Mouse (Mus musculus): Measurements from ENCODE around the gene Med29. TPM values are rescaled to one million over a fixed set of nuclear protein-coding genes. Genes with fewer than 3 reads are reported as not detected.

Gene Med29
- polyA plus RNA-seq, 1 experiment from 2014 or later, result 54.3 TPM

DNA sequence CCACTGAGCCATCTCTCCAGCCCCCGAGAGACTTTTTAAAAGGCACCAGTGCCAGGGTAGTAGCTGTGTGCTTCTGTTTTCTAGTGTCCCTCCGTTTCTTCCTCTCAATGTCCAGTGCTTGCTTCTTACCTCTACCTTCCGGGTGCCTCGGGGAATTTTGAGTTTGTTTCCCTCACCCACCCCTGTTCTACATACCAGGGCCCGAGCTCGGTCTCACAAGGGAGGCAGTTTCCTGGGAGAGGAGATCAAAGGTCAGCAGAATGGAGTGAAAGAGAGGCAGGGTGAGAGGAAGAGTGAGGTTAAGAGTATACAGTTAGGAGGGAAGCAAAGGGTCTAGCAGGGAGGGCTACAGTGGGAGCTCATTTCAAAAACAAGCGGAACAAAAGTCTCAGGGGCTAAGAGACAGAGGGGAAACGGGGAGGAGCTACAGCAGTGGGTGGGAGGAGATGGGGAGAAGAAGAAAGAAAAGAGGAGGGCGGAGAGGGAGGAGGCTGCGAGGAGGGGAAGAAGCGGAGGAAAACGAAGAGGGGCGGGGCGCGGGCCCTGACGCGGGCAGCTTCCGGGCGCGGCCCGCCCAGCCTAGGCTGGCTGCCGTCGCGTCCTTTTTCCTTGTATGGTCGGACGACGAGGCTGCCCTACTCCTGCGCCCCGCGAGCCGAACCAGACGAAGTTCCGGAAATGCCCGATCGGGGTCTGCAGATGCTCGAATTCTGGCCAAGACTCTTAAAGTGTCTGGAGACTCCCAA is 17.2 kb downstream of the Med29 start:
- Histone ChIP-seq H3K9ac (ENCODE audit: low read depth, low read length) (peak overlapping the region; percentile 91), H3K4me2 (peak overlapping the region; percentile 96), H3K4me1 (ENCODE audit: control insufficient read depth, insufficient read depth, low read length) (peaks cover 45% of the 10 kb centered on the region), H3K9me3 (replicated peaks; ENCODE audit: control insufficient read depth, low read length) (no peaks in the 10 kb centered on the region), H3K4me3 (ENCODE audit: low read depth, low read length) (peak overlapping the region; percentile 44), H3K36me3 (ENCODE audit: control insufficient read depth, insufficient read depth, low read length) (no peaks in the 10 kb centered on the region), H3K27me3 (ENCODE audit: control insufficient read depth, insufficient read depth, low read length) (no peaks in the 10 kb centered on the region), H3K27ac (ENCODE audit: low read depth, low read length) (peak overlapping the region; percentile 99)
- ATAC-seq (replicated peaks; ENCODE audit: insufficient number of reproducible peaks, low FRiP score, low TSS enrichment), result peak; percentile 59
- under 1% methylated on average over 29 of the region's 36 CpGs for WGBS (ENCODE audit: insufficient replicate concordance)

DNA sequence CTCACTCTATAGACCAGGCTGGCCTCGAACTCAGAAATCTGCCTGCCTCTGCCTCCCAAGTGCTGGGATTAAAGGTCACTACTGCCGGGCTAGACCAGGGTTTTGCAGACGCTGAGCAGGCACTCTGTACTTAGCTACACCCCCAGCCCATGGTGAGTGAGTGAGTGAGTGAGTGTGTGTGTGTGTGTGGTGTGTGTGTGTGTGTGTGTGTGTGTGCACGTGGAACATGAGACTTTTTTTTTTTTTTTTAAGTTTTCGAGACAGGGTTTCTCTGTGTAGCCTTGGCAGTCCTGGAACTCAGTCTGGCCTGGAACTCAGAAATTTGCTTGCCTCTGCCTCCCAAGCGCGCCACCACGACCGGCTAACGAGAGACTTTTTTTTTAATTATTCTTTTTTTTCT is 17.9 kb downstream of the Med29 start:
- Histone ChIP-seq H3K4me3 (ENCODE audit: low read depth, low read length) (no peak overlapping the region; the same call in 1 of the 2 replicates), H3K4me1 (ENCODE audit: control insufficient read depth, insufficient read depth, low read length) (peaks cover 47% of the 10 kb centered on the region), H3K9me3 (replicated peaks; ENCODE audit: control insufficient read depth, low read length) (no peaks in the 10 kb centered on the region), H3K4me2 (peak overlapping the region; percentile 96), H3K9ac (ENCODE audit: low read depth, low read length) (peak overlapping the region; percentile 91), H3K36me3 (ENCODE audit: control insufficient read depth, insufficient read depth, low read length) (no peaks in the 10 kb centered on the region), H3K27me3 (ENCODE audit: control insufficient read depth, insufficient read depth, low read length) (no peaks in the 10 kb centered on the region), H3K27ac (ENCODE audit: low read depth, low read length) (peak overlapping the region; percentile 99; the same call in 1 of the 2 replicates)
- 76% methylated on average over 10 of the region's 10 CpGs for WGBS (ENCODE audit: insufficient replicate concordance)
- ATAC-seq (replicated peaks; ENCODE audit: insufficient number of reproducible peaks, low FRiP score, low TSS enrichment), result no peak

- peak overlapping the region; percentile 6; the same call in 1 of the 2 replicates for H3K4me3 ChIP-seq (ENCODE audit: low read depth, low read length)
- peak overlapping the region; percentile 54; the same call in 1 of the 2 replicates for H3K27ac ChIP-seq (ENCODE audit: low read depth, low read length)
- peaks cover 43% of the 10 kb centered on the region for H3K4me1 ChIP-seq (ENCODE audit: control insufficient read depth, insufficient read depth, low read length)
- H3K9me3 ChIP-seq (replicated peaks; ENCODE audit: control insufficient read depth, low read length), result no peaks in the 10 kb centered on the region
- H3K4me2 ChIP-seq, result no peak overlapping the region
- H3K27me3 ChIP-seq (ENCODE audit: control insufficient read depth, insufficient read depth, low read length), result no peaks in the 10 kb centered on the region
- H3K9ac ChIP-seq (ENCODE audit: low read depth, low read length), result no peak overlapping the region
- WGBS (ENCODE audit: insufficient replicate concordance), result 78% methylated on average over 7 of the region's 7 CpGs
- ATAC-seq (replicated peaks; ENCODE audit: insufficient number of reproducible peaks, low FRiP score, low TSS enrichment), result no peak
- 0 out of 2 replicates have a peak, but pooled peaks cover 4% of the 10 kb centered on the region for H3K36me3 ChIP-seq (ENCODE audit: control insufficient read depth, insufficient read depth, low read length)
Measured at GRCm38 (mm10) chr7:28373891-28374495, 18.5 kb downstream of the Med29 start.

DNA sequence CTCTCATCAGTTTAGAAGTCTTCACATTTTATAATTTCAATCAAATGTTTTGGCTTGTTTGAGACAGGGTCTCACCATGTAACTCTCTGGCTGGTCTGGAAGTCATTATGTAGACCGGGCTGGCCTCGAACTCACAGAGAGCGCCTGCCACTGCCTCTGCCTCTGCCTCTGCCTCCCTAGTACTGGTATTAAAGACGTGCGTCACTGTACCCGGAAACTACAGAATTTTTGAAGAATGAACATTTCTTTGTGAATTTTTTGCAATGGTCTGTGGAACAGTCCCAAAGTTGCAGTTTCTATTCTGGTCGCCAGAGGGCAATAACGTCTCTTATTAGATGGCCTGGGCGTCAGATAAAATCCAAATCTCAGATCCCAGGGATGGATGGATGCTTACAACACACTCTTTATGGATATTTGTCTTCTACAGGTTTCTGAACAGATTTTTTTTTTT is 19.4 kb downstream of the Med29 start:
- Histone ChIP-seq H3K27ac (ENCODE audit: low read depth, low read length) (peak overlapping the region; percentile 73), H3K4me1 (ENCODE audit: control insufficient read depth, insufficient read depth, low read length) (peaks cover 40% of the 10 kb centered on the region), H3K4me2 (peak overlapping the region; percentile 52), H3K4me3 (ENCODE audit: low read depth, low read length) (peak overlapping the region; percentile 89), H3K27me3 (ENCODE audit: control insufficient read depth, insufficient read depth, low read length) (no peaks in the 10 kb centered on the region), H3K36me3 (ENCODE audit: control insufficient read depth, insufficient read depth, low read length) (peaks cover 7% of the 10 kb centered on the region), H3K9me3 (replicated peaks; ENCODE audit: control insufficient read depth, low read length) (no peaks in the 10 kb centered on the region), H3K9ac (ENCODE audit: low read depth, low read length) (peak overlapping the region; percentile 56; the same call in 1 of the 2 replicates)
- ATAC-seq (replicated peaks; ENCODE audit: insufficient number of reproducible peaks, low FRiP score, low TSS enrichment), result no peak
- WGBS (ENCODE audit: insufficient replicate concordance), result under 1% methylated on average over 9 of the region's 9 CpGs

DNA sequence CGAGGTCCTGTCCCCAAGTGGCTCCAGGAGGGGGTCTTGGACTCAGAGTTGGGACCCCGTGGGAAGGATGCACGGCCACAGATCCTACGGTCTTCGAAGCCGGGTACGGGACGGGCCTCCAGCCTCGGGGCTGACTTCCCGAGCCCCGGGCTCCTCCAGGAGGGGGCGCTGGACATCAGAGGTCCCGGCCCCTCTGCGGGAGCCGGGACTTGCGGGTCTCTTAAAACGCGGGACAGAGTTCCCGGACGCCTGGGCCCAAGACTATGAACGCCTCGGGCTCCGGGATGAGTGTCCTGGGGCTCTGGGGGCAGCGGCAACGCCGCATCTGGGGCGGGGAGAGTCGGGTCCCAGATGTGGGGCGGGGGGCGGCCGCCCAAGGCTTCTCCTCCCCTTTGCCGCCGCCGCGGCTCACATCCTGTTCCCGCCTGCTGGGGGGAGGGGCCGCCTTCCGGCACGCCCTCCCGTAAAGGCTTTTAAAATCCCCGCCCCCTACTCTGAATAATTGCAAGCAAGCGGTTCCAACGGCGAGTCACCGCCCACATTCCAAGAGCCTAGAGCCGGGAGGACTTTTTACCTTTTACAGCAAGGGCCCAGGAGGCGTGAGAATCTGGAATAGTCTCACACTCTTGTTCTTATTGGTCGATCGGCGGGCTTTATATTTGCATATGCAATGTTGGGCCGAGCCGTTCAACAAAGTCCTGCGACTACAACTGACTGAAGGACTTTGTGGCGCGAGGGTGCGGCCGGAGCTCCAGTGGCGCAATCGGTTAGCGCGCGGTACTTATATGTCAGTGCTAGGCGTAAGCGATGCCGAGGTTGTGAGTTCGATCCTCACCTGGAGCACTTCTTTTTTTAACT is 20.0 kb downstream of the Med29 start, which contains the start of gene Plekhg2:
Gene Plekhg2, minus strand, starts transcription at position 349 of the 858 bp plus-strand sequence.
- peak; percentile 86 for ATAC-seq (replicated peaks; ENCODE audit: insufficient number of reproducible peaks, low FRiP score, low TSS enrichment)
- no peaks in the 10 kb centered on the region for H3K9me3 ChIP-seq (replicated peaks; ENCODE audit: control insufficient read depth, low read length)
- peaks cover 34% of the 10 kb centered on the region for H3K4me1 ChIP-seq (ENCODE audit: control insufficient read depth, insufficient read depth, low read length)
- H3K4me3 ChIP-seq (ENCODE audit: low read depth, low read length), result peak within 1 kb of the TSS; percentile 89
- peak within 1 kb of the TSS; percentile 91 for H3K27ac ChIP-seq (ENCODE audit: low read depth, low read length)
- under 1% methylated on average over 66 of the region's 66 CpGs for WGBS (ENCODE audit: insufficient replicate concordance)
- peaks cover 14% of the 10 kb centered on the region for H3K36me3 ChIP-seq (ENCODE audit: control insufficient read depth, insufficient read depth, low read length)
- H3K27me3 ChIP-seq (ENCODE audit: control insufficient read depth, insufficient read depth, low read length), result no peaks in the 10 kb centered on the region
- peak within 1 kb of the TSS; percentile 97 for H3K9ac ChIP-seq (ENCODE audit: low read depth, low read length)
- peak within 1 kb of the TSS; percentile 97 for H3K4me2 ChIP-seq

DNA sequence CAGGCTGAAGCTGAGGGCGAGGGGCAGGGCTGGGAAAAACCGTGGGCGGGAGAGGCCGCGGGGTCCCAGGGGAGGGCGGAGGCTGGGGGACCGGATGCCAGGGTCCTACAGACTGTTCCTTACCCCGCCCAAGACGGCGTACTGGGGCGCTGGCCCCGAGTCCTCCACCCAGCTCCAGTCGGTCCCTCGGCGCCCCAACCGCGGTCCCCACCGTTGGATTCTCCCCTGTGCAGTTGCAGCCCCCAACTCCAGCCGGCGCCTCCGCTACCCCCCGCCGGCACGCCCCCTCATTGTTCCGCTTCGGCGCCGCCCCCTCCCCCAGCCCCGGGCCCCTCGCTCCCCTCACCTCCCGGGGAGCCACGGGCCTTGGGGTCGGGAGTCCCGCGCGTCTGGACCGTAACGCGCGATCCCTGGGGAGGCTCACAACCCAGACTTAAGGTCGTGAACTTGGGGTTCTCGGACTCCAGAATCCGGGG is 21.0 kb downstream of the Med29 start:
- peak overlapping the region; percentile 91 for H3K27ac ChIP-seq (ENCODE audit: low read depth, low read length)

DNA sequence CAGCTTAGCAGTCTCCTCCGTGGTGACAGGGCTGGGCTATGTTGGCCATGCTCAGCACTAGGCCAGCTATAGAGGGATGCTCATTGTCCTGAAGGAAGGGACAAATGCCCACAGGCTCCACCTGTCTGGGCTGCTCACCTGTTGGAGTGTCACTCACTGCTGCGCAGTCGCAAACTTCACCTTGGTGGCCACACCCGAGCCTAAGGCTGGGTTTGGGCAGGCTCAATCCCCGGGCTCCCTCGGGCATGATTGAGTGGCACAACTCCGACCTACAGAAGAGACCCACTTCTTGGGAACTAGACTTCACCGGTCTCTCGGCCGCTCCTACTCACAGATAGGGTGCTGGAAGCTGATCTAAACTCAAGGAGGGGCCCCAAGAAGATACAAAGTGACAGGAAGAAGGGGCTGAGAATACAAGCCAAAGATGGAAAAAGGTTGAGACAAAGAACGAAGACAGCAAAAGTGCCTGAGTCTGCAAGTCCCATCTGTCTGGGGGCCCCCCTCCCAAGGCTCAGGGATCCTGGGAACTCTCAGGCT is 21.5 kb downstream of the Med29 start:
- no peaks in the 10 kb centered on the region for H3K9me3 ChIP-seq (replicated peaks; ENCODE audit: control insufficient read depth, low read length)
- peak overlapping the region; percentile 97 for H3K4me2 ChIP-seq
- peaks cover 24% of the 10 kb centered on the region for H3K36me3 ChIP-seq (ENCODE audit: control insufficient read depth, insufficient read depth, low read length)
- no peak for ATAC-seq (replicated peaks; ENCODE audit: insufficient number of reproducible peaks, low FRiP score, low TSS enrichment)
- H3K4me1 ChIP-seq (ENCODE audit: control insufficient read depth, insufficient read depth, low read length), result peaks cover 21% of the 10 kb centered on the region
- H3K27me3 ChIP-seq (ENCODE audit: control insufficient read depth, insufficient read depth, low read length), result no peaks in the 10 kb centered on the region
- H3K27ac ChIP-seq (ENCODE audit: low read depth, low read length), result peak overlapping the region; percentile 91
- peak overlapping the region; percentile 89 for H3K4me3 ChIP-seq (ENCODE audit: low read depth, low read length)
- H3K9ac ChIP-seq (ENCODE audit: low read depth, low read length), result peak overlapping the region; percentile 97
- WGBS (ENCODE audit: insufficient replicate concordance), result 11% methylated on average over 11 of the region's 11 CpGs

More for the DNA sequence above, 21.0 kb downstream of the Med29 start:
- peak overlapping the region; percentile 97 for H3K4me2 ChIP-seq
- peak overlapping the region; percentile 97 for H3K9ac ChIP-seq (ENCODE audit: low read depth, low read length)
- peaks cover 26% of the 10 kb centered on the region for H3K4me1 ChIP-seq (ENCODE audit: control insufficient read depth, insufficient read depth, low read length)
- WGBS (ENCODE audit: insufficient replicate concordance), result under 1% methylated on average over 36 of the region's 43 CpGs
- peak overlapping the region; percentile 89 for H3K4me3 ChIP-seq (ENCODE audit: low read depth, low read length)
- peaks cover 22% of the 10 kb centered on the region for H3K36me3 ChIP-seq (ENCODE audit: control insufficient read depth, insufficient read depth, low read length)
- H3K27me3 ChIP-seq (ENCODE audit: control insufficient read depth, insufficient read depth, low read length), result no peaks in the 10 kb centered on the region
- H3K9me3 ChIP-seq (replicated peaks; ENCODE audit: control insufficient read depth, low read length), result no peaks in the 10 kb centered on the region
- ATAC-seq (replicated peaks; ENCODE audit: insufficient number of reproducible peaks, low FRiP score, low TSS enrichment), result no peak

- WGBS (ENCODE audit: insufficient replicate concordance), result 86% methylated on average over 14 of the region's 14 CpGs
- peak overlapping the region; percentile 97 for H3K9ac ChIP-seq (ENCODE audit: low read depth, low read length)
- H3K36me3 ChIP-seq (ENCODE audit: control insufficient read depth, insufficient read depth, low read length), result peaks cover 24% of the 10 kb centered on the region
Measured at GRCm38 (mm10) chr7:28370051-28370450, 22.5 kb downstream of the Med29 start.

More at GRCm38 (mm10) chr7:28370051-28370450, 22.5 kb downstream of the Med29 start:
- ATAC-seq (replicated peaks; ENCODE audit: insufficient number of reproducible peaks, low FRiP score, low TSS enrichment), result no peak
- Histone ChIP-seq H3K27me3 (ENCODE audit: control insufficient read depth, insufficient read depth, low read length) (no peaks in the 10 kb centered on the region), H3K4me2 (peak overlapping the region; percentile 97), H3K4me1 (ENCODE audit: control insufficient read depth, insufficient read depth, low read length) (peaks cover 16% of the 10 kb centered on the region), H3K27ac (ENCODE audit: low read depth, low read length) (no peak overlapping the region), H3K4me3 (ENCODE audit: low read depth, low read length) (peak overlapping the region; percentile 89), H3K9me3 (replicated peaks; ENCODE audit: control insufficient read depth, low read length) (no peaks in the 10 kb centered on the region)
